Mouse (Mus musculus) kidney, postnatal 0 days (tissue): ENCODE data around the gene Usp30. TPM values are rescaled to one million over a fixed set of nuclear protein-coding genes. Genes with fewer than 3 reads are reported as not detected.
A peak's percentile ranks its signal among the peaks of the same experiment; 100 is the strongest.

Source experiments
- ATAC-seq: fragments of 200-750 bp; cut with Nextera tagmentation; replicated peaks from 2 replicates; pipeline ENCODE4 v1.8.0; 2017; ENCODE audit warnings: low read depth, moderate number of reproducible peaks, moderate TSS enrichment, moderate library complexity; ENCODE audit not compliant: low FRiP score
- DNase-seq: peaks from one replicate; pipeline ENCODE4 v3.0.0-alpha.2; 2016; ENCODE audit warnings: low spot score
- H3K27ac ChIP-seq: fragments of 300-500 bp; sonication (generic); 2 replicates; pipeline ENCODE4 v1.5.1; 2014; ENCODE audit warnings: mild to moderate bottlenecking
- H3K27me3 ChIP-seq: fragments of 300-500 bp; sonication (generic); 2 replicates; pipeline ENCODE4 v1.6.1; 2014; ENCODE audit warnings: low read length, mixed read lengths; ENCODE audit not compliant: insufficient read depth
- H3K36me3 ChIP-seq: fragments of 300-500 bp; sonication (generic); 2 replicates; pipeline ENCODE4 v1.6.1; 2014; ENCODE audit warnings: low read length, mixed read lengths; ENCODE audit not compliant: insufficient read depth
- H3K4me1 ChIP-seq: fragments of 300-500 bp; sonication (generic); replicated peaks from 2 replicates; pipeline ENCODE4 v1.6.1; 2014; ENCODE audit warnings: antibody characterized with exemption, low read length, mixed read lengths; ENCODE audit not compliant: insufficient read depth
- H3K4me2 ChIP-seq: fragments of 300-500 bp; sonication (generic); 2 replicates; pipeline ENCODE4 v1.6.1; 2014; ENCODE audit warnings: mild to moderate bottlenecking, low read length, moderate library complexity, mixed read lengths
- H3K4me3 ChIP-seq: fragments of 300-500 bp; sonication (generic); replicated peaks from 2 replicates; pipeline ENCODE4 v1.5.1; 2014; ENCODE audit warnings: low read depth, low read length
- H3K9ac ChIP-seq: fragments of 300-500 bp; sonication (generic); 2 replicates; pipeline ENCODE4 v1.6.1; 2014; ENCODE audit warnings: low read depth, low read length
- H3K9me3 ChIP-seq: fragments of 300-500 bp; sonication (generic); replicated peaks from 2 replicates; pipeline ENCODE4 v1.6.1; 2016; ENCODE audit warnings: low read length, inconsistent platforms, mixed read lengths
- CTCF ChIP-seq: IDR thresholded peaks from 2 replicates; pipeline ENCODE4 v1.5.1; 2016; ENCODE audit warnings: antibody characterized with exemption, low read depth, mild to moderate bottlenecking, moderate library complexity
- WGBS: fragments of 180-500 bp; shearing (Covaris S2); extraction: QIAGEN DNeasy Blood & Tissue Kit; methylation state at CpG from one replicate; pipeline ENCODE4 v1.1.7; 2014; 5-methylcytosine and 5-hydroxymethylcytosine counted together
- polyA plus RNA-seq: library from polyadenylated mRNA; unstranded; fragments of >200 nt; fragmentation: Nextera tagmentation; extraction: Ambion mirVana; gene quantifications from 2 replicates; pipeline ENCODE4 v1.2.1, GENCODE M21; 2015

Gene Usp30
- polyA plus RNA-seq, 1 experiment from 2014 or later, result 12.0 TPM

DNA sequence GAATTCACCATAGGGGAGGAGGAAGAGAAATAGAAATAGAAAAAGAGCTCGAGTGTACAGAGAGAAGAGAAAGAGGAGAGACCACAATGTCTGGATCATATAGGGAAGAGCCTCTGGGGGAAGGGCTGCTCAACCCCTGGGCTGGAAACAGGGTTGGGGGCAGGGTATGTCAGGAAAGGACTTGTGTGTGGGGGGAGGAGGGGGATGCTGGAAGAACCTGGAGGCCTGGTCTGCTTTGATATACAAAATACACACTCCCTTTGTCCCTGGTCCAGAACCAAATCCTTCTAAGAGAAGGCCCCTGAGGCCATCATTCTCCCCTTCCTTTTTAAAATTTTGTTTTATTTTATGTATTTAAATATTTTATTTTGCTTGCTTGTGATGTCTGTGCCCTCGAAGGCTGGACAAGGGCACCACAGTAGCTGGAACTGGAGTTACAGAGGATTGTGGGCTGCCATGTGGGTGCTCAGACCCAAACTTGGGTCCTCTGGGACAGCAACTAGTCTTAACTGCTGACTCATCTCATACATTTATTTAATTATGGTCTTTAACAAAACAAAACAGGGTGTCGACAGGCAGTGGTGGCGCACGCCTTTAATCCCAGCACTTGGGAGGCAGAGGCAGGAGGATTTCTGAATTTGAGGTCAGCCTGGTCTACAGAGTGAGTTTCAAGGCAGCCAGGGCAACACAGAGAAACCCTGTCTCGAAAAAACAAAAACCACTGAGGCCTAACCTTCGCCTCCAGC lies 61.4 kb downstream of the Usp30 start:
- DNase-seq (no peak), ATAC-seq (no peak)
- Histone ChIP-seq H3K9me3 (no peaks in the 10 kb centered on the region), H3K36me3 (peaks cover 25% of the 10 kb centered on the region; the same call in 1 of the 2 replicates), H3K27me3 (no peaks in the 10 kb centered on the region), H3K4me1 (peaks cover 6% of the 10 kb centered on the region; the same call in 1 of the 2 replicates), H3K4me2 (peak overlapping the region; percentile 89; the same call in 1 of the 2 replicates), H3K4me3 (no peak overlapping the region), H3K9ac (no peak overlapping the region), H3K27ac (no peak overlapping the region)
- WGBS, result 85% methylated on average over 7 of the region's 7 CpGs
- no peak for TF ChIP-seq CTCF

DNA sequence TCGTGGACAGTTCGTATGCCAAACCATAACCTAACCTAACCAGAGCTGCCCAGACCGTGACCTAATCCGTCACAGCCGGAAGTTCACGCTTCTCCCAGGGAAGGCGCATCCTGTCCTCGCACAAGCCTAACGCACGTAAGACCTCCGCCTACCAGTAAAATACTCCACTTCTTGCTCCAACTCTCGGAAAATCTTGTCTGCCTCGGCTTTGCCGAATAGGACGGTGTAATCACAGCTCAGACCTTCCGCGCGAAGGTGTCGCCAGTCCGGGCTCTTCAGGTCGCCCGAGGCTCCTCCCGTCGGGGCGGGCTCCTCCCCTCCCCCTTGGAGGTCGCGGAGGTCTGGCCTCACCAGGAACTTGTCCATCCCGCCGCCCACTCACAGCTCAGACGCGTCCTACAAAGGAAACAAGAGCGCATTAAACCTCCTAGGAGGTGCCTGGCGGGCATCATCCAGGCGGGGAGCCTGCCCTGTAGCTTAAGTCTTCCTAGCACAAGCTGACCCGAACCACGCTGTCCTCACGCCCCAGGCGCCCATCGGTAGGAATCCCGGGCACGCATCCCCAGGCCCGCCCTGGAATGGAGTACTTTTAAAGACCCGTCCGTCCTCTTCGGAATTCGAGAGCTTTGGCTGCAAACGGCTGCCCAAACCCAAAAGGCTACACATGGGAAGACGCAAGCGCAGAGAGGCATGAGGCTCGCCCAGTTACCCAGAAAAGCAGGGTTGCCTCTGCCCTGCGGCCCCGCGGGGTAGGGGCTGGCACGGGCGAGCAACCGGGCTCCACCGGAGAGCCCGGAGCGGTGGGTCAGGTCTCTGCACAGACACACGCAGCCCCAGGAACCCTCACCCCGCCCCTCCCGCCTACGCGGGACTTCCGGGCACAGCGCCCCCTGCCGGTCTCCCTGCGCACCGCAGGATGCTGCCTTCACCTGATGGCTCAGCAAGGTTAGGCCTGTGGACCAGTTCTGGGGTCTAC lies 62.4 kb downstream of the Usp30 start, which contains the start of gene Alkbh2:
TSS of gene Alkbh2 (minus strand) at position 845 of the 976 bp plus-strand sequence.
- H3K27me3 ChIP-seq, result no peaks in the 10 kb centered on the region
- peak; percentile 96 for TF ChIP-seq CTCF
- ATAC-seq, result peak; percentile 18; the same call in 1 of the 2 replicates

DNA sequence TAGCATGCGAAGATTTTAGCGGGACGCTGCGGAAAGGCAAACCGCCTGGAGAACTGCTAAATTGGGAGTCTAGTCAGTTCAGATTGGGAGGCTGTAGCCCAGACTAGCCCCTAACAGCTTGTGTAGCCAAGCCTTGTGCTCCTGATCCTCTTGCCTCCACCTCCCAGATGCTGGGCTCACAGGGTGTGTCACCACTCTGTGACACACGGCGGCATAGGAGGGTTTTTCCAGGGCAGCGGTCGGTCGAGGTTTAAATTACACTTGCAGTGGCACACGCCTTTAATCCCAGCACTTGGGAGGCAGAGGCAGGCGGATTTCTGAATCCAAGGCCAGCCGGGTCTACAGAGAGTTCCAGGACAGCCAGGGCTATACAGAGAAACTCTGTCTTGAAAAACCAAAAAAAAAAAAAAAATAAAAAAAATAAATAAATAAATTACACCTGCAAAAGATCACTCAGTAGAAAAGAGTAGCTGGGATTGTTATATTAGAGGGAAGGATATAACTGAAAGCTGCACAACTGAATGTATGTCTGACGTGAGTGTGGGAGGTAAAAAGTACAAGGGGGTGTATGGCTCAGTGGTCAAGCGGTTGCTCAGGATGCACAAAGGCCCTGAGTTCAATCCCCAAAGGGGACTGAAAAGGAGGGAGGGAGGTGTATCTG lies 64.4 kb downstream of the Usp30 start:
- Histone ChIP-seq H3K27me3 (no peaks in the 10 kb centered on the region), H3K36me3 (0 out of 2 replicates have a peak, but pooled peaks cover 4% of the 10 kb centered on the region), H3K9me3 (no peaks in the 10 kb centered on the region), H3K4me2 (peak overlapping the region; percentile 99), H3K4me3 (peak overlapping the region; percentile 68), H3K4me1 (peaks cover 6% of the 10 kb centered on the region; the same call in 1 of the 2 replicates), H3K9ac (no peak overlapping the region), H3K27ac (no peak overlapping the region)
- TF ChIP-seq CTCF, result no peak
- WGBS, result 77% methylated on average over 15 of the region's 15 CpGs
- DNase-seq (no peak), ATAC-seq (no peak)

More for the DNA sequence above, 62.4 kb downstream of the Usp30 start, which contains the start of gene Alkbh2:
- Histone ChIP-seq H3K27ac (peak within 1 kb of the TSS; percentile 93), H3K4me1 (peaks cover 6% of the 10 kb centered on the region; the same call in 1 of the 2 replicates), H3K36me3 (peaks cover 17% of the 10 kb centered on the region; the same call in 1 of the 2 replicates), H3K9ac (peak within 1 kb of the TSS; percentile 66), H3K9me3 (no peaks in the 10 kb centered on the region), H3K4me2 (peak within 1 kb of the TSS; percentile 89), H3K4me3 (peak within 1 kb of the TSS; percentile 55)
- WGBS, result 2% methylated on average over 69 of the region's 69 CpGs
- DNase-seq, result peak; percentile 79

DNA sequence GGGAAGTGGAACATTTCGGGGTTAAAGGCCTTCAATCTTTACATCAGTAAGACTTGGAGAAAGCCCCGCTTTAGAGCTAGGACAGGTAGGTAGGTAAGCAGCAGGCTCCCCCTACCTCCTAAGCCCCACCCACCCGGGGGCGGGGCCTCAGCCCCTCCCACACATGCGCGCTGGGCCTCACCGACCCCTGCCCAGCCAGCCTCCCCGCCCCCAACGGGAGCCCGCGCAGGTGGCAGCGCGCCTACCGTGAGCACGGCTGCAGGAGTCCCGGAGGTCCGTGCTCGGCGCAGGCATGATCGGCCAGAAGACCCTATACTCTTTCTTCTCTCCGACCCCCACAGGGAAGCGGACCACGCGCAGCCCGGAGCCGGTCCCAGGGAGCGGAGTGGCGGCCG lies 64.9 kb downstream of the Usp30 start, which contains the start of gene Ung:
TSS of gene Ung (plus strand) at position 176 of the 395 bp plus-strand sequence.
- peak within 1 kb of the TSS; percentile 99 for H3K4me2 ChIP-seq
- H3K9me3 ChIP-seq, result no peaks in the 10 kb centered on the region
- H3K27ac ChIP-seq, result peak within 1 kb of the TSS; percentile 79
- DNase-seq, result peak; percentile 32
- H3K4me3 ChIP-seq, result peak within 1 kb of the TSS; percentile 68
- H3K27me3 ChIP-seq, result no peaks in the 10 kb centered on the region
- H3K9ac ChIP-seq, result peak within 1 kb of the TSS; percentile 70
- ATAC-seq, result peak; percentile 20; the same call in 1 of the 2 replicates
- H3K36me3 ChIP-seq, result no peaks in the 10 kb centered on the region
- no peak for TF ChIP-seq CTCF
- 2% methylated on average over 24 of the region's 29 CpGs for WGBS
- peaks cover 6% of the 10 kb centered on the region; the same call in 1 of the 2 replicates for H3K4me1 ChIP-seq

DNA sequence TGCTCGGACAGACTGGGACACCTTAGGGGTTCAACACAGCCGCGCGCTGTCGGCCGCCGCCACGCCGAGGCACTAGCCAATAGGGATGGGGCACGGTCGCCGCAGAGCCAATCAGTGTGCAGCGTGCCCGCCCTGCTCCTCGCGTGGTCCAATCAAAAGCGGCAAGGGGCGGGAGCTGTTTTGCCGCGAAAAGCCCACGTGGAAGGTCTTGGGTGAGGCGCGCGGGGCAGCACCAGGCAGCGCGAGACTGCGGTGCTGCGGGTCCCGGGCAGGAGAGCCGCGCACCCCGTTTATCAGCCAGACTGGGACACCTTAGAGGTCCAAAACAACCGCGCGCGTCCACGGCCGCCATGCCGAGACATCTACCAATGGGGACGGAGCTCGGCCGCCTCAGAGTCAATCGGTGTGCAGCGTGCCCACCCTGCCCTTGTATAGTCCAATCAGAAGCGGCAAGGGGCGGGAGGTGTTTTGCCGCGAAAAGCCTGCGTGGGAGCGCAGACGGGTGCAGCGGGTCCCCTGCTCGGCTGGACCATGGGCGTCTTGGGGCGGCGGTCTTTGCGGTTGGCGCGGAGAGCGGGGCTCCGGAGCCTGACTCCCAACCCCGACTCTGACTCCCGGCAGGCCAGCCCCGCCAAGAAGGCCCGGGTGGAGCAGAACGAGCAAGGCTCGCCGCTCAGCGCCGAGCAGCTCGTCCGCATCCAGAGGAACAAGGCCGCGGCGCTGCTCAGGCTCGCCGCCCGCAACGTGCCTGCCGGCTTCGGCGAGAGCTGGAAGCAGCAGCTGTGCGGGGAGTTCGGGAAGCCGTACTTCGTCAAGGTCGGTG lies 65.6 kb downstream of the Usp30 start:
- peak overlapping the region; percentile 99 for H3K4me2 ChIP-seq
- peak overlapping the region; percentile 68 for H3K4me3 ChIP-seq
- H3K4me1 ChIP-seq, result peaks cover 6% of the 10 kb centered on the region; the same call in 1 of the 2 replicates
- H3K27ac ChIP-seq, result peak overlapping the region; percentile 79
- no peak for TF ChIP-seq CTCF
- WGBS, result 0% methylated on average over 86 of the region's 87 CpGs
- peak; percentile 97 for DNase-seq
- peak; percentile 96 for ATAC-seq
- no peaks in the 10 kb centered on the region for H3K27me3 ChIP-seq
- no peaks in the 10 kb centered on the region for H3K9me3 ChIP-seq
- peak overlapping the region; percentile 70 for H3K9ac ChIP-seq
- no peaks in the 10 kb centered on the region for H3K36me3 ChIP-seq
